Mouse (Mus musculus) megakaryocyte, embryonic 14.5 days (primary cell): ENCODE measurements around the gene Fli1.

Experiments used
- FLI1 ChIP-seq: IDR thresholded peaks from 2 replicates; pipeline ENCODE4 v1.6.1; 2012; ENCODE audit warnings: low read length, inconsistent platforms, mixed read lengths
- GATA1 ChIP-seq: IDR thresholded peaks from 3 replicates; pipeline ENCODE4 v1.6.1; 2012; ENCODE audit warnings: mixed read lengths, low read length, inconsistent platforms, borderline replicate concordance

DNA sequence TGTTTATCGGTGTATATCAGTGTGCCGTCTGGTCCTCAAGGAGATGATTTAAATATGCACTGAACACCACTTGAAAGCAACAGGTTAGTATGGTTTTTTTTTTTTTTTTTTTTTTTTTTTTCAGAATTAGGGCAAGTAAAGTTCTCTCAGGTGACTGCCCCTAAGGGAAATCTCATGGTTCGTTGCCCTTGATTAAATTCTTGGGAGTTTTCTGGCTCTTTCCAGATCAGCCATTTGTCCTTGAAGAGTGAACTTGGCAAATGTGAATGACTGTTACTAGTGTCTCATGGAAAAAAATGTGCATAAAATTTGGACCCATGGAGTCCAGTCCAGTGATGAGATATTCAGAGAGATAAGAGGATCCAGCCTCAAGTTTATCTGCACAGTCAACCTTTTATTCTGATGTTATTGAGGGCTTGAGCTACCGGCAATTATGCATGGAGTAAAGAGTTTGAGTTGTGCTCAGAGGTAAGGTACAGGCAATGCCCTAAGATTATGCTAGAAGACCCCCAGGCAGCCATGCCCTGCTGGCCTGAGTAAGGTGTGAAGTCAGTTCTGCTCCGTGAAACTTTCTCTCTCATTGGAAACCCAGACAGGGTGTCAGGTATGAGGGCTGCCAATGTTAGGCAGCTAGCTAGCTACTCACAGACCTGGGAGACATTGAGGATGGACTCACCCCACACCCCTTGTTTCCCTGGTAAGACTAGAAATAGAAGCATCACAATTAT lies 165.6 kb downstream of the Fli1 start:
- TF ChIP-seq GATA1 (no peak), FLI1 (no peak)
